ENCODE assay signal across 10 mouse cellular contexts in genomic region chr7:127773664-127774384, GRCm38 (mm10). TPM values are rescaled to one million over a fixed set of nuclear protein-coding genes. Genes with fewer than 3 reads are reported as not detected.
A peak's percentile ranks its signal among the peaks of the same experiment; 100 is the strongest.
DNase-seq lines count a peak whose midpoint lies in the region; ATAC-seq and TF ChIP-seq lines count a peak whose summit lies in the region.
"Had no signal": no experiment of that assay in that cellular context is flagged by ENCODE, and none has a peak within 500 bp of the region (broad histone marks: within the 10 kb centered on the region; RNA-seq: fewer than 3 reads in every experiment).

No protein-coding gene starts in this region.

- DNase-seq in layer of hippocampus, adult 11-12 months (ENCODE audit: low spot score), result peak; percentile 74
- no peak for DNase-seq in layer of hippocampus, adult 9-10 months (ENCODE audit: low spot score)
- DNase-seq in Muller cell, postnatal 12 days (ENCODE audit: inconsistent ontology term), result peak; percentile 38
- peak; percentile 84 for DNase-seq in cerebellum, adult 9-11 months
- DNase-seq in left cerebral cortex, adult 18-20 months (ENCODE audit: low spot score in 2 of 2), result peak; percentile 59 to 66
- DNase-seq in thymus, adult 2 months, result peak; percentile 70

- H3K27me3 ChIP-seq in thymus, adult 2 months (ENCODE audit: control insufficient read depth, insufficient read depth, low read length), result no peaks in the 10 kb centered on the region
- H3K27me3 ChIP-seq: neural tube, embryonic 12.5 days had no signal

- no peak overlapping the region for H3K4me3 ChIP-seq in thymus, adult 2 months (ENCODE audit: control insufficient read depth, insufficient read depth, low read length)
- H3K4me3 ChIP-seq: neural tube, embryonic 12.5 days had no signal

- no peak for TF ChIP-seq POLR2A in thymus, adult 2 months (IDR thresholded peaks at IDR 0.05; ENCODE audit: control insufficient read depth, extremely low read depth, insufficient read depth, low read length, poor library complexity)

- peak; percentile 22 for ATAC-seq in granulocyte monocyte progenitor cell, adult 5-6 weeks (replicated peaks; ENCODE audit: poor library complexity, severe bottlenecking)
- ATAC-seq in megakaryocyte-erythroid progenitor cell, adult 5-6 weeks (replicated peaks; ENCODE audit: low FRiP score, low TSS enrichment, poor library complexity, severe bottlenecking), result peak; percentile 39

- H3K27ac ChIP-seq in thymus, adult 2 months (ENCODE audit: control insufficient read depth, insufficient read depth, low read length), result no peak overlapping the region
- H3K27ac ChIP-seq: neural tube, embryonic 12.5 days had no signal

- TF ChIP-seq CTCF in thymus, adult 2 months (IDR thresholded peaks at IDR 0.05; ENCODE audit: borderline replicate concordance, control insufficient read depth, extremely low read depth, insufficient read depth, low read length, poor library complexity), result peak; percentile 95

- peaks cover 30% of the 10 kb centered on the region for H3K4me1 ChIP-seq in thymus, adult 2 months (replicated peaks; ENCODE audit: control insufficient read depth, insufficient read depth, low read length)

- H3K36me3 ChIP-seq in thymus, adult 2 months (ENCODE audit: control insufficient read depth, insufficient read depth, low read length), result no peaks in the 10 kb centered on the region
- H3K36me3 ChIP-seq: neural tube, embryonic 12.5 days had no signal

- 36% methylated on average over 9 of the region's 9 CpGs for WGBS in thymus, adult 2 months

RNA-seq across cellular contexts. Expression of gene Setd1a, which starts 2.6 kb away (rescaled TPM):
- 59.6 and 105 TPM in 2 replicates for total RNA-seq in granulocyte monocyte progenitor cell, adult 5-6 weeks (2014; fragmentation: Nextera tagmentation)
- total RNA-seq in granulocyte monocyte progenitor cell, adult 5-6 weeks (2017), result 11.9 and 12.4 TPM in 2 replicates
- 10 to 100 TPM; 41.1 to 44.7 TPM for total RNA-seq in left cerebral cortex, adult 18-20 months (2021)
- total RNA-seq in megakaryocyte-erythroid progenitor cell, adult 5-6 weeks (2014; fragmentation: Nextera tagmentation), result 83.0 and 94.4 TPM in 2 replicates
- total RNA-seq in megakaryocyte-erythroid progenitor cell, adult 5-6 weeks (2017), result 10.6 and 19.5 TPM in 2 replicates
- polyA plus RNA-seq in thymus, adult 2 months (2012; rRNA removed), result 29.9 and 36.7 TPM in 2 replicates

RNA-seq across cellular contexts. Expression of gene Orai3, which starts 4.2 kb away (rescaled TPM):
- total RNA-seq in granulocyte monocyte progenitor cell, adult 5-6 weeks (2014; fragmentation: Nextera tagmentation), result 36.8 and 41.2 TPM in 2 replicates
- 22.7 and 22.8 TPM in 2 replicates for total RNA-seq in granulocyte monocyte progenitor cell, adult 5-6 weeks (2017)
- 10 to 100 TPM; 16.8 to 20.5 TPM for total RNA-seq in left cerebral cortex, adult 18-20 months (2021)
- total RNA-seq in megakaryocyte-erythroid progenitor cell, adult 5-6 weeks (2014; fragmentation: Nextera tagmentation), result 23.4 and 29.5 TPM in 2 replicates
- total RNA-seq in megakaryocyte-erythroid progenitor cell, adult 5-6 weeks (2017), result 21.0 and 22.9 TPM in 2 replicates
- 23.8 and 27.0 TPM in 2 replicates for polyA plus RNA-seq in thymus, adult 2 months (2012; rRNA removed)

RNA-seq across cellular contexts. Expression of gene Gm49388, which starts 11.6 kb away (rescaled TPM):
- not detected in 2 replicates for total RNA-seq in granulocyte monocyte progenitor cell, adult 5-6 weeks (2014; fragmentation: Nextera tagmentation)
- total RNA-seq in granulocyte monocyte progenitor cell, adult 5-6 weeks (2017), result 1.2 TPM in 1 of 2 replicates, not detected in the other
- total RNA-seq in left cerebral cortex, adult 18-20 months (2021), result 1 to 10 TPM; 5.5 to 5.6 TPM
- 1.0 TPM in 1 of 2 replicates, not detected in the other for total RNA-seq in megakaryocyte-erythroid progenitor cell, adult 5-6 weeks (2014; fragmentation: Nextera tagmentation)
- total RNA-seq in megakaryocyte-erythroid progenitor cell, adult 5-6 weeks (2017), result 0.85 TPM in 1 of 2 replicates, not detected in the other
- not detected in 2 replicates for polyA plus RNA-seq in thymus, adult 2 months (2012; rRNA removed)
- polyA plus RNA-seq: frontal cortex, adult 2 months; neural tube, embryonic 12.5 days had no signal

RNA-seq across cellular contexts. Expression of gene Hsd3b7, which starts 26.6 kb away (rescaled TPM):
- 27.6 and 29.6 TPM in 2 replicates for total RNA-seq in granulocyte monocyte progenitor cell, adult 5-6 weeks (2014; fragmentation: Nextera tagmentation)
- total RNA-seq in granulocyte monocyte progenitor cell, adult 5-6 weeks (2017), result 19.1 and 31.6 TPM in 2 replicates
- total RNA-seq in left cerebral cortex, adult 18-20 months (2021), result 1 to 10 TPM; 4.7 to 5.3 TPM
- total RNA-seq in megakaryocyte-erythroid progenitor cell, adult 5-6 weeks (2014; fragmentation: Nextera tagmentation), result 38.9 and 56.1 TPM in 2 replicates
- total RNA-seq in megakaryocyte-erythroid progenitor cell, adult 5-6 weeks (2017), result 16.8 and 60.3 TPM in 2 replicates
- 25.9 and 30.1 TPM in 2 replicates for polyA plus RNA-seq in thymus, adult 2 months (2012; rRNA removed)

RNA-seq across cellular contexts. Expression of gene Fbxl19, which starts 29.5 kb away (rescaled TPM):
- total RNA-seq in granulocyte monocyte progenitor cell, adult 5-6 weeks (2014; fragmentation: Nextera tagmentation), result 11.1 and 11.7 TPM in 2 replicates
- 13.8 and 17.7 TPM in 2 replicates for total RNA-seq in granulocyte monocyte progenitor cell, adult 5-6 weeks (2017)
- total RNA-seq in left cerebral cortex, adult 18-20 months (2021), result 10 to 100 TPM; 68.8 to 74.6 TPM
- 11.6 and 14.2 TPM in 2 replicates for total RNA-seq in megakaryocyte-erythroid progenitor cell, adult 5-6 weeks (2014; fragmentation: Nextera tagmentation)
- total RNA-seq in megakaryocyte-erythroid progenitor cell, adult 5-6 weeks (2017), result 12.2 and 12.5 TPM in 2 replicates
- polyA plus RNA-seq in thymus, adult 2 months (2012; rRNA removed), result 38.9 and 43.7 TPM in 2 replicates
